Mouse (Mus musculus) ES-E14 (cell line): Measurements from ENCODE around the gene Bmt2.

Source experiments
- ZC3H11A ChIP-seq: IDR thresholded peaks from 2 replicates; pipeline ENCODE4 v1.6.1; 2012; ENCODE audit warnings: low read depth, mild to moderate bottlenecking, inconsistent platforms, low read length, borderline replicate concordance
- ZNF384 ChIP-seq: IDR thresholded peaks from 2 replicates; pipeline ENCODE4 v1.6.1; 2012; ENCODE audit warnings: low read depth, low read length, inconsistent platforms

DNA sequence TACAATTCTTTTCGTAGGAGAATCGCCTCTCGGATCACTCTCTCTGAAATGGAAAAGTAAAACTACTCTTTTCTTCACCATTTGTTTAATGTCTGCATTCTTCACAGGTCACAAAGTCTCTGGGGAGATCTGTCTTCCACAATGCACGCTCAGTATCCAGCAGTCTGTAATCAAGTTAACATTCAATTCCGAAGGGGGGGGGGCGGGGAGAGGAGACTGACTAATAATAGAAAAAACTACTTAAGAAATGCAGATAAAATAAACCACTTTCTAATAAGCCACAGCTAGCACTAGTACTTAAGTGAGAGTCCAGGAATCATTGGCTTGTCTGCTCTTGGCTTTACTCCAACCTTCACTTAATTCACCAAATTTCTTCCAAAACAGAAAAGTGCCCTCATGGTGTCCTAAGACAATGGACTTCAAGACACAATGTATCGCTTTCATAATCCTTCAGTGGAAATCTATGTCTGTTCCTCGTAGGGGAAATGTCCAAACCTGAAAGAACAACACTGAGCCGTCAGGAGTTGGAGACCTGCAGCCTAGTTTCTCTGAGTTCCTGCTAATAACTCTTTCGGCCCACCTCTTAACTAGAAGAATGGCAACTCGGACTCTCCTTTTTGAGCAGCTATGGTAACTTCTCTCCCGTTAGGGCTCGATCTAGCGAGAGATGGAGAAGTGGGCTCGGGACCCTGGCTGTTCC, 70.7 kb downstream of the Bmt2 start:
- TF ChIP-seq ZC3H11A (no peak), ZNF384 (no peak)
